Mouse (Mus musculus): ENCODE results near the gene Gps2.

GRCm38 (mm10) chr11:69908645-69909044 is 5.0 kb upstream of the Gps2 start:
- TF ChIP-seq CTCF (IDR thresholded peaks at IDR 0.05; ENCODE audit: low read depth, low read length) = no peak
- TF ChIP-seq POLR2A (IDR thresholded peaks at IDR 0.05; ENCODE audit: extremely low read depth, insufficient read depth, low read length) = no peak
